Mouse (Mus musculus): ENCODE data around the gene Ankmy1. TPM values are rescaled to one million over a fixed set of nuclear protein-coding genes. Genes with fewer than 3 reads are reported as not detected.

Ankmy1 gene
- 0.37 and 0.93 TPM in 2 replicates for total RNA-seq (2017)

- no peak for ATAC-seq (ENCODE audit: extremely low read depth, insufficient number of reproducible peaks, low FRiP score, poor library complexity, severe bottlenecking)
Measured at GRCm38 (mm10) chr1:92902786-92903185, at the start of gene Ankmy1. TSS of gene Ankmy1 (minus strand) at chr1:92902906.

- no peak for ATAC-seq (ENCODE audit: extremely low read depth, insufficient number of reproducible peaks, low FRiP score, poor library complexity, severe bottlenecking)
Measured at GRCm38 (mm10) chr1:92950607-92951006, 47.9 kb upstream of the Ankmy1 start, which contains the start of gene Gpr35. TSS of gene Gpr35 (plus strand) at chr1:92950865.

- no peak for ATAC-seq (ENCODE audit: extremely low read depth, insufficient number of reproducible peaks, low FRiP score, poor library complexity, severe bottlenecking)
Measured at GRCm38 (mm10) chr1:92949426-92949825, 46.7 kb upstream of the Ankmy1 start.

- no peak for ATAC-seq (ENCODE audit: extremely low read depth, insufficient number of reproducible peaks, low FRiP score, poor library complexity, severe bottlenecking)
Measured at GRCm38 (mm10) chr1:92947966-92948365, 45.3 kb upstream of the Ankmy1 start.

DNA sequence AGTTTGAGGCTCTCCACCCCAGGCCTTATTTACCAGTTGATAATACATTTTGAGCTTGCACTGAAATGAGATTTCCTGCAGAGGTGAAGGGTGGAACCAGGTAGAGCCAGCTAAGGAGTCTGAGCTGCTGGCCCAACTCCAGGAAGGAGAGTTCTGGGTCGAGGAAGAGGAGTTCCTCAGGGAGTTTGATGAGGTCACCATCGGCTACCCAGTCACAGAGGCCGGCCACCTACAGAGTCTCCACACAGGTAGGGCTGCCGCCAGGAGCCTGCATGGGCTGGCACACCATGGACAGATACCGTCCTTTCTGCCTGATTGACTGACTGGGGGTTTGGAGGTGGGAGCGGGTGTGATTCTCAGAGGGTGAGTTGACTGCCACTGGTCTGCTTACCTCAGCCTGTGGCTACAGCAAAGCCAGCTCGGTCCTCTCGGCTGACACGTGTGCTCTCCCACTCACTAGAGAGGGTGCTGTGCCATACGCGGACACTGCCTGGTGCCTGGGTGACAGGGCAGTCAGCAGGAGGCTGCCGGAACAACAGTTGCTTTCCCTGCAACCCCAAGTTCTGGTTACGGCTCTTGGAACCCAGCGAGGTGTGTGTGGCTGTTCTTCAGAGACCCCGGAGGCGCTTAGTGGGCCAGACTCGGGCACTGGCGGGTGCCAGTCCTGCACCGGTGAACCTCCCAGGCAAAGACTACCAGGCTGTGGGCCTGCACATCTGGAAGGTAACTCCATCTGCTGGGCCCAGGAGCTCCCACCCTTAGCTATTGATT, 40.7 kb upstream of the Ankmy1 start:
- ATAC-seq (ENCODE audit: extremely low read depth, insufficient number of reproducible peaks, low FRiP score, poor library complexity, severe bottlenecking) = no peak

DNA sequence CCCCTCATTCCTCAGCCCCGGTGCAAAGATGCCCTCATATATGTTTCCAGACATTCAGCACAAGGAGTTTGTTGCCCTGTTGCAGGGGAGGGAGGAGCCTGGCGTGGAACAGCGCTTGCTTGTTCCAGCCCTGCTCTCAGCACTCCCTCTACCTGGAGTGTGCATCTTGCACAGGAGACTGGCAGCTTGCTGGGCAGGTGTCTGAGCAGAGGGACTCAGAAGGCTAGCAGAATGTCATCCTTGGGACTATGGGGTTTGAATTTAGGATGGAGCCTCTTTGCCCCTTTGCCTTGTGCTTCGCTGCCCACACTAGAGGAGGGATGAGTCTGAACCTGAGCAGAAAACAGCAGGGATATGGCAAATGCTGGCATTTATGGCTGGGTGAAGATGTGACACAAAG, 37.0 kb upstream of the Ankmy1 start:
- no peak for ATAC-seq (ENCODE audit: extremely low read depth, insufficient number of reproducible peaks, low FRiP score, poor library complexity, severe bottlenecking)

DNA sequence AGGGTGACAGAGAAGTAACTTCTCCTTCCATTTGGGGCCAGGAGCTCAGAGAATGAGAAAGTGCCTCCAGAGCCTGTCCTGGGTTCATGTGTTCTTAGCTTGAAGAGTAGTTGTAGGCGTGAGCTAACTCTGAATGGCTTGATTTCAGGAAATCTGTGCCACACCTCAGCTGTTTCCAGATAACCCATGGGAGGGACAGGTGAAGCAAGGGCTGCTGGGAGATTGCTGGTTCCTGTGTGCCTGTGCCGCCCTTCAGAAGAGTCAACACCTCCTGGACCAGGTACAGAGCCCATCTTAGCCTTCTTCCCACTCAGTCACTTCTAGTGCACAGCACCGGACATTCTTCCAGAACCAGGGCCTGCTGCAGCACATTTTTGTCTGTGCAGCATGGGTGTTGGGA, 35.1 kb upstream of the Ankmy1 start:
- ATAC-seq (ENCODE audit: extremely low read depth, insufficient number of reproducible peaks, low FRiP score, poor library complexity, severe bottlenecking) = no peak

- no peak for ATAC-seq (ENCODE audit: extremely low read depth, insufficient number of reproducible peaks, low FRiP score, poor library complexity, severe bottlenecking)
Measured at GRCm38 (mm10) chr1:92936467-92936866, 33.8 kb upstream of the Ankmy1 start.

DNA sequence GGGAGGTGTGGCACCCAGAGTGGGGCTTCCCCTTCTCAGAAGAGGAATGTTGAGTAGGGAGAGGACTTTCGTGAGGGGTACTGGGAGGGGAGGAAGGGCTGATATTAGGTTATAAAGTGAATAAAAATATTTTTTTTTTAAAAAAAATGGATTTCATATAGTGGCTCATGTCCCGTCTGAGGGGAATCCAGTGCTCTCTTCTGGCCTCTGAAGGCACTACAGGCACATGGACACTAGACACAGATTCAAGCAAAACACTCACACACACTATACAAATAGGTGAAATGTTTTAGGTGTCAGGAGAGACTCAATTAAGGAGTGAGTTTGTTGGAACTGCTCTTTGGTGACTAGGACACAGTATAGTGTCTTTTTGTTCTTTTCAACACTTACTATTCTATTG, 33.3 kb upstream of the Ankmy1 start:
- no peak for ATAC-seq (ENCODE audit: extremely low read depth, insufficient number of reproducible peaks, low FRiP score, poor library complexity, severe bottlenecking)

DNA sequence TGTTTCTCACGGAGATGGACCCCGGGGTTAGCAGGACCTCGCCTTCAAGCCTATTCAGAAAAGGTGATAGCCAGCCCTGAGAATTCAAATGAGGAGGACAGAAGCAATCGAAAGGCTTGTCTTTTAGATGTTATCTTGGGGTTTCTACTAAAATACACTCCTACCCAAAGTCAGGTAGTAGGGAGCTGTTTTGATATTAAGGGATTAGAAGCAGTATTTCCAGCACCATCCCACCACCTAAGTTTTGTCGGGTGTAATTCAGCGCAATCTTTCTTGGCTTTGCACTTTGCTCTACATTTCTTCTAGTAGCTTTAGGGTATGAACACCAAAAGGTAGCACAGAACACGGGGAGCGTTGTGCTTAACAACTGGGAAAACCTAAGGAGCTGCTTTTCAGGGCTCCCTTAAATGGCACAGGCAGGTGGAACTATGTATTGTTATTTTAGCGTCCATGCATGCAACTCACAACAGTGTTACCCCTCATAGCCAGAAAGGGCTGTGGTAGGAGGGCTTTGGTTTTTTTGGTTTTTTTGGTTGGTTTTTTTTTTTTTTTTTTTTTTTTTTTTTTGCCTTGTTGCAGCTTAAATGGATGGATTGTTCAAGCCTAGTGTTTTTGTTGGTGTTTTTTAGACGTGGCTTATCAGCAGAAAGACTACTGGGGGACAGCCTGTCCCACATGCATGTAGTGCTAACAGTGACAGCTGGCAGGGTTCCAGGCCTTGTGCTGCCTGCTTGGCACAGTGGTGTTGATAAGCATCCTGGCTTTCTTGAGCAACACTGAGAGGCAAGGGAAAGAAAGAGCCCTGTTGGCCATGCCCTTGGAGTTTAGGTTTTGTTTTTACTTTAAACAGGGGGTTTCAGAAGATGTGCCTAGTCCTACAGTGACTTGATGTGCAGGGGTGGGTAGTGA, 32.6 kb upstream of the Ankmy1 start:
- no peak for ATAC-seq (ENCODE audit: extremely low read depth, insufficient number of reproducible peaks, low FRiP score, poor library complexity, severe bottlenecking)

- ATAC-seq (ENCODE audit: extremely low read depth, insufficient number of reproducible peaks, low FRiP score, poor library complexity, severe bottlenecking) = peak; percentile 91
Measured at GRCm38 (mm10) chr1:92934182-92934827, 31.6 kb upstream of the Ankmy1 start, which contains the start of gene Capn10. TSS of gene Capn10 (plus strand) at chr1:92934376.

GRCm38 (mm10) chr1:92933611-92934010, 30.9 kb upstream of the Ankmy1 start:
- ATAC-seq (ENCODE audit: extremely low read depth, insufficient number of reproducible peaks, low FRiP score, poor library complexity, severe bottlenecking) = no peak

DNA sequence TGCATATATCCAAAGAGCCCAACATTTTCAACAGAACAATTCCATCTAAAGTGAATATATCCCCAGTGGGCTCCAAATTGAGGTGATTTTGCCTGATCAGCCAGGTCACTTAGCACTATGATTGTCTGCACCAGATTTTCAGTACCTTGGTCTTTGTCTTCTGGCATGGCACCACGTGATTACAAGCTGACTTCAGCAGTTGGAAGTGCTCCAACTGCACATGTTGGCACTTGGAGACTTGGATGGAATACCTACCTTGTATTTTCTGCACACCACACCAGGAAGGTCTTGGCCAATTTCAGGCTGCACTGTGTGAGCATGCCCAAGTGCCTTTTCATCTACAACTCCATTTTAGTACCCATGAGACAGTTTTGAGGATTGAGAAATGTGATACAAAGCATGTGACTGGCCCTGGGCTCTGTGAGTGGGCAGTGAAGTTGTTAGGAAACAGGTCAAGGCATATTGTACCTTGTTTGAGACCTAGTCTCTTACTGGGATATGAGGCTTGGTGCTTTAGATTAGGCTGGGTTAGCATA, 27.5 kb upstream of the Ankmy1 start:
- ATAC-seq (ENCODE audit: extremely low read depth, insufficient number of reproducible peaks, low FRiP score, poor library complexity, severe bottlenecking) = no peak

DNA sequence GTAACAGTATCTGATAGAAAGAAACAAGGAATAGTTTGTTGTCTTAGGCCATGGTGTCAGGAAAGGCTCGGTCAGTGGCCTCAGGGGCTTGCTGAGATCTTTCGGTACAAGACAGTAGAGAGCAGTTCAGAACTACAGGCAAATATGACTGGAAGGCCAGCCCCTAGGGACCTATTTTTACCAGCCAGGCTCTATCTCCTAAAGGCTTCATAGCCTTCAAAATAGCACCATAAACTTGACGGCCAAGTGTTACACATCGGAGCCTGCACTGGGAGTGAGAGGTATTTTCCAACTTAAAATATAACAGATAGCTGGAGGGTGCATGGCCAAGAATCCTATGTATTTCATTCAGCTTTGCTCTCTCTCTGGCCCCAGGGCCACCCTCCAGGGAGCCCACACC, 18.8 kb upstream of the Ankmy1 start:
- no peak for ATAC-seq (ENCODE audit: extremely low read depth, insufficient number of reproducible peaks, low FRiP score, poor library complexity, severe bottlenecking)

DNA sequence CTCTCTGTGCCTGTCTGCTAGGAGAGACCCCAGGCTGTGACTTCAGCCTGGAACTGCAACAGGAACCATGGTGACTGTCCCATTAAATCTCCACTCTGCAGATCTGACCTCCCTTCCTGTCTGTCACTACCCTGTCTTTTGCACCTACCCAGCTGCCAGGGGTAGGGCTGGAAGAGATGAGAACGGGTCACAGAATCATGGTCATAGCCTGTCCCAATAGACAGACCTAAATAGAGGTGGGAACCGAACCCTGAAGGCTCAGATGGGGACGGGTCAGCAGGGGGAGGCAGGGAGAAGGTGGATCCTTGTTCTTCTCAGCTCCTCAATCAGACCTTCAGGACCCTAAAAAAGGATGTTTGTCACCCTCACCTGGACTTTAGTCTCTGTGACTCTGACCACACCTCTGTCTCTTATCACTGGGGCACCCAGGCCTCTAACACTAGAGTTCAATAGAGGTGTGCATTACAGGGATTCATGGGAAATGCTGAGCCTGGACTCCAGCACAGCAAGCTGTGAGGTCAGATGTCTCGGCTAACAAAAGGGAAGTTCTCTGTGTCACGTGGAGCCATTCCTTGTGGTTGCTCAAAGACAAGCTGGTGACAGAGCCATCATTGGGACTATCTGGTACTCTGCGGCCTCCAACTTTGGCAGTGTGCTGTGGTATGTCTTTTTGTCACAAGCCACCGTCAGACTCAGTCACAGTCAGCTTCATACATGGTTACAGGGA, 17.9 kb upstream of the Ankmy1 start:
- peak; percentile 42; the same call in 1 of the 2 replicates for ATAC-seq (ENCODE audit: extremely low read depth, insufficient number of reproducible peaks, low FRiP score, poor library complexity, severe bottlenecking)

- ATAC-seq (ENCODE audit: extremely low read depth, insufficient number of reproducible peaks, low FRiP score, poor library complexity, severe bottlenecking) = no peak
Measured at GRCm38 (mm10) chr1:92919775-92920174, 17.1 kb upstream of the Ankmy1 start.

DNA sequence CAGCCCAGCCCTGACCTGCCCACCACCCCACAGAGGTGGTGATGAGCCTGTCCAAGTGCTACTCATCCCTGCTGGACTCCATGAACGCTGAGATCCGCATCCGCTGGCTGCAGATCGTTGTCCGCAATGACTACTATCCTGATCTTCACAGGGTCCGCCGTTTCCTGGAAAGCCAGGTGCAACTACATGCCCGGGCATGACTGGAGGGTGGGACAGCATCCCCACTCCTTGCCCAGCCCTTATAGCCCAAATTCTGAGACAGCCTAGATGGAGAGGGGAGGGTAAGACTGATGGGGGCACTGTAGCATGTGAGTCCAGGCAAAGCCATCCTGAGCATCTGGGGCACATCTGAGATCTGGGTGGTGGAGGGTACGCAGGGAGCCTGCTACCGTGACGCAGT, 16.4 kb upstream of the Ankmy1 start:
- ATAC-seq (ENCODE audit: extremely low read depth, insufficient number of reproducible peaks, low FRiP score, poor library complexity, severe bottlenecking) = no peak

- no peak for ATAC-seq (ENCODE audit: extremely low read depth, insufficient number of reproducible peaks, low FRiP score, poor library complexity, severe bottlenecking)
Measured at GRCm38 (mm10) chr1:92916725-92917124, 14.0 kb upstream of the Ankmy1 start.

- ATAC-seq (ENCODE audit: extremely low read depth, insufficient number of reproducible peaks, low FRiP score, poor library complexity, severe bottlenecking) = no peak
Measured at GRCm38 (mm10) chr1:92914993-92915392, 12.3 kb upstream of the Ankmy1 start.

All from neutrophil, adult 5-6 weeks (primary cell).